11 mouse cellular contexts compared by ENCODE assay signal in genomic region chr8:125531640-125532039, GRCm38 (mm10). TPM values are rescaled to one million over a fixed set of nuclear protein-coding genes. Genes with fewer than 3 reads are reported as not detected.
DNase-seq lines count a peak whose midpoint lies in the region; ATAC-seq lines count a peak whose summit lies in the region.
"Had no signal": no experiment of that assay in that cellular context is flagged by ENCODE, and none has a peak within 500 bp of the region (broad histone marks: within the 10 kb centered on the region; RNA-seq: fewer than 3 reads in every experiment).

No protein-coding gene starts in this region.

- no peak overlapping the region for H3K4me2 ChIP-seq in hindbrain, embryonic 14.5 days (replicated peaks)
- no peak overlapping the region for H3K4me2 ChIP-seq in midbrain, embryonic 14.5 days (ENCODE audit: low read length)

- DNase-seq in hindbrain, embryonic 10.5 days (ENCODE audit: low spot score) = no peak
- DNase-seq in hindbrain, embryonic 14.5 days (ENCODE audit: low spot score) = no peak
- DNase-seq in A20 (ENCODE audit: low read depth, low spot score) = peak; percentile 74
- no peak for DNase-seq in midbrain, embryonic 14.5 days
- DNase-seq in ovary, postnatal 36 days (ENCODE audit: low spot score) = no peak
- no peak for DNase-seq in adrenal gland, adult 8-10 months
- no peak for DNase-seq in cerebellum, adult 11 months
- DNase-seq: right cerebral cortex, postnatal 25 days had no signal

- peaks cover 74% of the 10 kb centered on the region for H3K4me1 ChIP-seq in hindbrain, embryonic 10.5 days (replicated peaks)
- H3K4me1 ChIP-seq in hindbrain, embryonic 14.5 days (replicated peaks; ENCODE audit: control insufficient read depth, insufficient read depth, low read length) = peaks cover 72% of the 10 kb centered on the region
- peaks cover 71% of the 10 kb centered on the region for H3K4me1 ChIP-seq in midbrain, embryonic 14.5 days (ENCODE audit: control insufficient read depth, insufficient read depth, low read length)

- no peaks in the 10 kb centered on the region for H3K9me3 ChIP-seq in hindbrain, embryonic 10.5 days
- no peaks in the 10 kb centered on the region for H3K9me3 ChIP-seq in hindbrain, embryonic 14.5 days (ENCODE audit: control insufficient read depth, low read length)
- H3K9me3 ChIP-seq in midbrain, embryonic 14.5 days (ENCODE audit: control insufficient read depth, low read length) = no peaks in the 10 kb centered on the region

- H3K27me3 ChIP-seq in hindbrain, embryonic 10.5 days (ENCODE audit: insufficient read depth, poor library complexity, severe bottlenecking) = peaks cover 19% of the 10 kb centered on the region; the same call in 1 of the 2 replicates
- H3K27me3 ChIP-seq in hindbrain, embryonic 14.5 days (ENCODE audit: control insufficient read depth, insufficient read depth, low read length) = no peaks in the 10 kb centered on the region
- no peaks in the 10 kb centered on the region for H3K27me3 ChIP-seq in midbrain, embryonic 14.5 days (ENCODE audit: control insufficient read depth, insufficient read depth, low read length)
- H3K27me3 ChIP-seq: Patski had no signal

- 0 out of 2 replicates have a peak, but pooled peaks cover 4% of the 10 kb centered on the region for H3K36me3 ChIP-seq in hindbrain, embryonic 10.5 days
- peaks cover 3% of the 10 kb centered on the region; the same call in 1 of the 2 replicates for H3K36me3 ChIP-seq in hindbrain, embryonic 14.5 days (replicated peaks; ENCODE audit: control insufficient read depth, insufficient read depth)
- peaks cover 4% of the 10 kb centered on the region; the same call in 1 of the 2 replicates for H3K36me3 ChIP-seq in midbrain, embryonic 14.5 days (ENCODE audit: control insufficient read depth, insufficient read depth, low read length)

- no peak overlapping the region for H3K4me3 ChIP-seq in hindbrain, embryonic 10.5 days
- H3K4me3 ChIP-seq in hindbrain, embryonic 14.5 days (replicated peaks; ENCODE audit: low read length) = no peak overlapping the region
- H3K4me3 ChIP-seq in midbrain, embryonic 14.5 days (replicated peaks; ENCODE audit: low read depth, low read length) = no peak overlapping the region

- no peak for ATAC-seq in hindbrain, embryonic 14.5 days (ENCODE audit: low FRiP score)
- ATAC-seq in common myeloid progenitor, adult 5-6 weeks (replicated peaks; ENCODE audit: low read depth, poor library complexity, severe bottlenecking) = peak; percentile 88
- ATAC-seq in midbrain, embryonic 14.5 days (ENCODE audit: low FRiP score, low TSS enrichment) = no peak

- 62% methylated on average over 1 of the region's 1 CpGs for WGBS in hindbrain, embryonic 10.5 days
- 68% methylated on average over 1 of the region's 1 CpGs for WGBS in hindbrain, embryonic 14.5 days
- WGBS in midbrain, embryonic 14.5 days = 64% methylated on average over 1 of the region's 1 CpGs

- peak overlapping the region; percentile 62 for H3K27ac ChIP-seq in hindbrain, embryonic 10.5 days
- H3K27ac ChIP-seq in hindbrain, embryonic 14.5 days = no peak overlapping the region
- H3K27ac ChIP-seq in midbrain, embryonic 14.5 days (replicated peaks; ENCODE audit: low read depth, low read length) = peak overlapping the region; percentile 65; the same call in 1 of the 2 replicates
- H3K27ac ChIP-seq: liver, embryonic 14.5 days had no signal

- no peak overlapping the region for H3K9ac ChIP-seq in hindbrain, embryonic 14.5 days
- no peak overlapping the region for H3K9ac ChIP-seq in midbrain, embryonic 14.5 days (replicated peaks; ENCODE audit: low read length)
- H3K9ac ChIP-seq: liver, embryonic 14.5 days had no signal

RNA-seq across cellular contexts. Expression of gene Sipa1l2, which starts 38.0 kb away (rescaled TPM):
- 13.9 and 20.1 TPM in 2 replicates for polyA plus RNA-seq in hindbrain, embryonic 10.5 days (2016; fragmentation: Nextera tagmentation; extraction: Ambion mirVana)
- polyA plus RNA-seq in hindbrain, embryonic 14.5 days (2014; fragmentation: Nextera tagmentation; extraction: Ambion mirVana) = 19.3 and 22.1 TPM in 2 replicates
- total RNA-seq in common myeloid progenitor, adult 5-6 weeks (2017) = 0.53 and 1.1 TPM in 2 replicates
- 16.4 and 25.1 TPM in 2 replicates for polyA plus RNA-seq in midbrain, embryonic 14.5 days (2014; fragmentation: Nextera tagmentation; extraction: Ambion mirVana)
- 10 to 100 TPM; 48.7 to 56.9 (median 53.8) TPM for total RNA-seq in adrenal gland, adult 8-10 months (2022)
